Mouse (Mus musculus): Measurements from ENCODE around the gene Ncoa7. TPM values are rescaled to one million over a fixed set of nuclear protein-coding genes. Genes with fewer than 3 reads are reported as not detected.

Ncoa7 gene
- polyA plus RNA-seq, 1 experiment from 2014 or later, result 7.1 TPM

GRCm38 (mm10) chr10:30718703-30719340, 84.3 kb downstream of the Ncoa7 start:
- WGBS, result 27% methylated on average over 4 of the region's 4 CpGs
- no peak overlapping the region for H3K4me2 ChIP-seq (ENCODE audit: low read length)
- no peaks in the 10 kb centered on the region for H3K27me3 ChIP-seq (replicated peaks; ENCODE audit: control insufficient read depth, insufficient read depth, low read length)
- H3K9me3 ChIP-seq (replicated peaks; ENCODE audit: control insufficient read depth, low read length), result no peaks in the 10 kb centered on the region
- ATAC-seq (peak; percentile 80), DNase-seq (ENCODE audit: low spot score) (peak; percentile 82)
- H3K4me3 ChIP-seq (ENCODE audit: low read depth, low read length), result no peak overlapping the region
- H3K4me1 ChIP-seq (ENCODE audit: control insufficient read depth, insufficient read depth, low read length), result no peaks in the 10 kb centered on the region
- no peaks in the 10 kb centered on the region for H3K36me3 ChIP-seq (ENCODE audit: control insufficient read depth, insufficient read depth, low read length)
- no peak overlapping the region for H3K9ac ChIP-seq (ENCODE audit: low read length)
- H3K27ac ChIP-seq (ENCODE audit: low read depth, low read length), result no peak overlapping the region

GRCm38 (mm10) chr10:30716171-30716570, 87.0 kb downstream of the Ncoa7 start:
- Histone ChIP-seq H3K27ac (ENCODE audit: low read depth, low read length) (no peak overlapping the region), H3K27me3 (replicated peaks; ENCODE audit: control insufficient read depth, insufficient read depth, low read length) (no peaks in the 10 kb centered on the region), H3K4me3 (ENCODE audit: low read depth, low read length) (no peak overlapping the region), H3K36me3 (ENCODE audit: control insufficient read depth, insufficient read depth, low read length) (no peaks in the 10 kb centered on the region), H3K4me2 (ENCODE audit: low read length) (no peak overlapping the region), H3K4me1 (ENCODE audit: control insufficient read depth, insufficient read depth, low read length) (no peaks in the 10 kb centered on the region), H3K9me3 (replicated peaks; ENCODE audit: control insufficient read depth, low read length) (no peaks in the 10 kb centered on the region), H3K9ac (ENCODE audit: low read length) (no peak overlapping the region)
- no peak for ATAC-seq
- no peak for DNase-seq (ENCODE audit: low spot score)

GRCm38 (mm10) chr10:30712540-30712939, 90.6 kb downstream of the Ncoa7 start:
- 96% methylated on average over 1 of the region's 1 CpGs for WGBS
- H3K4me1 ChIP-seq (ENCODE audit: control insufficient read depth, insufficient read depth, low read length), result no peaks in the 10 kb centered on the region
- no peak overlapping the region for H3K9ac ChIP-seq (ENCODE audit: low read length)
- ATAC-seq, result no peak
- no peak overlapping the region for H3K27ac ChIP-seq (ENCODE audit: low read depth, low read length)
- no peak overlapping the region for H3K4me2 ChIP-seq (ENCODE audit: low read length)
- H3K9me3 ChIP-seq (replicated peaks; ENCODE audit: control insufficient read depth, low read length), result no peaks in the 10 kb centered on the region
- H3K4me3 ChIP-seq (ENCODE audit: low read depth, low read length), result no peak overlapping the region
- no peaks in the 10 kb centered on the region for H3K36me3 ChIP-seq (ENCODE audit: control insufficient read depth, insufficient read depth, low read length)
- DNase-seq (ENCODE audit: low spot score), result no peak
- H3K27me3 ChIP-seq (replicated peaks; ENCODE audit: control insufficient read depth, insufficient read depth, low read length), result no peaks in the 10 kb centered on the region

- peak; percentile 48; the same call in 1 of the 2 replicates for ATAC-seq
- 89% methylated on average over 7 of the region's 7 CpGs for WGBS
- no peaks in the 10 kb centered on the region for H3K9me3 ChIP-seq (replicated peaks; ENCODE audit: control insufficient read depth, low read length)
Measured at GRCm38 (mm10) chr10:30709846-30710403, 93.2 kb downstream of the Ncoa7 start.

GRCm38 (mm10) chr10:30708039-30708438, 95.1 kb downstream of the Ncoa7 start:
- no peaks in the 10 kb centered on the region for H3K9me3 ChIP-seq (replicated peaks; ENCODE audit: control insufficient read depth, low read length)
- ATAC-seq (no peak), DNase-seq (ENCODE audit: low spot score) (no peak)
- H3K4me1 ChIP-seq (ENCODE audit: control insufficient read depth, insufficient read depth, low read length), result no peaks in the 10 kb centered on the region
- H3K4me2 ChIP-seq (ENCODE audit: low read length), result no peak overlapping the region
- 85% methylated on average over 5 of the region's 5 CpGs for WGBS
- H3K9ac ChIP-seq (ENCODE audit: low read length), result no peak overlapping the region
- no peaks in the 10 kb centered on the region for H3K36me3 ChIP-seq (ENCODE audit: control insufficient read depth, insufficient read depth, low read length)
- H3K4me3 ChIP-seq (ENCODE audit: low read depth, low read length), result no peak overlapping the region
- no peaks in the 10 kb centered on the region for H3K27me3 ChIP-seq (replicated peaks; ENCODE audit: control insufficient read depth, insufficient read depth, low read length)
- H3K27ac ChIP-seq (ENCODE audit: low read depth, low read length), result no peak overlapping the region

More at GRCm38 (mm10) chr10:30709846-30710403, 93.2 kb downstream of the Ncoa7 start:
- no peaks in the 10 kb centered on the region for H3K36me3 ChIP-seq (ENCODE audit: control insufficient read depth, insufficient read depth, low read length)
- H3K27me3 ChIP-seq (replicated peaks; ENCODE audit: control insufficient read depth, insufficient read depth, low read length), result no peaks in the 10 kb centered on the region
- H3K4me1 ChIP-seq (ENCODE audit: control insufficient read depth, insufficient read depth, low read length), result no peaks in the 10 kb centered on the region
- no peak overlapping the region for H3K4me3 ChIP-seq (ENCODE audit: low read depth, low read length)
- no peak overlapping the region for H3K27ac ChIP-seq (ENCODE audit: low read depth, low read length)
- H3K9ac ChIP-seq (ENCODE audit: low read length), result no peak overlapping the region
- DNase-seq (ENCODE audit: low spot score), result peak; percentile 13
- no peak overlapping the region for H3K4me2 ChIP-seq (ENCODE audit: low read length)

GRCm38 (mm10) chr10:30702663-30703062, 100.5 kb downstream of the Ncoa7 start:
- Histone ChIP-seq H3K36me3 (ENCODE audit: control insufficient read depth, insufficient read depth, low read length) (0 out of 2 replicates have a peak, but pooled peaks cover 3% of the 10 kb centered on the region), H3K4me3 (ENCODE audit: low read depth, low read length) (no peak overlapping the region), H3K4me1 (ENCODE audit: control insufficient read depth, insufficient read depth, low read length) (no peaks in the 10 kb centered on the region), H3K9ac (ENCODE audit: low read length) (no peak overlapping the region), H3K27me3 (replicated peaks; ENCODE audit: control insufficient read depth, insufficient read depth, low read length) (no peaks in the 10 kb centered on the region), H3K4me2 (ENCODE audit: low read length) (no peak overlapping the region), H3K9me3 (replicated peaks; ENCODE audit: control insufficient read depth, low read length) (no peaks in the 10 kb centered on the region), H3K27ac (ENCODE audit: low read depth, low read length) (no peak overlapping the region)
- WGBS, result 78% methylated on average over 1 of the region's 1 CpGs
- DNase-seq (ENCODE audit: low spot score) (no peak), ATAC-seq (no peak)

GRCm38 (mm10) chr10:30686862-30687261, 116.3 kb downstream of the Ncoa7 start:
- no peak overlapping the region for H3K4me2 ChIP-seq (ENCODE audit: low read length)
- no peaks in the 10 kb centered on the region for H3K27me3 ChIP-seq (replicated peaks; ENCODE audit: control insufficient read depth, insufficient read depth, low read length)
- ATAC-seq (no peak), DNase-seq (ENCODE audit: low spot score) (no peak)
- 94% methylated on average over 3 of the region's 3 CpGs for WGBS
- H3K4me3 ChIP-seq (ENCODE audit: low read depth, low read length), result no peak overlapping the region
- H3K4me1 ChIP-seq (ENCODE audit: control insufficient read depth, insufficient read depth, low read length), result no peaks in the 10 kb centered on the region
- H3K27ac ChIP-seq (ENCODE audit: low read depth, low read length), result no peak overlapping the region
- peaks cover 15% of the 10 kb centered on the region for H3K36me3 ChIP-seq (ENCODE audit: control insufficient read depth, insufficient read depth, low read length)
- no peaks in the 10 kb centered on the region for H3K9me3 ChIP-seq (replicated peaks; ENCODE audit: control insufficient read depth, low read length)
- no peak overlapping the region for H3K9ac ChIP-seq (ENCODE audit: low read length)

- no peak overlapping the region for H3K27ac ChIP-seq (ENCODE audit: low read depth, low read length)
- no peaks in the 10 kb centered on the region for H3K27me3 ChIP-seq (replicated peaks; ENCODE audit: control insufficient read depth, insufficient read depth, low read length)
- no peaks in the 10 kb centered on the region for H3K9me3 ChIP-seq (replicated peaks; ENCODE audit: control insufficient read depth, low read length)
- H3K4me1 ChIP-seq (ENCODE audit: control insufficient read depth, insufficient read depth, low read length), result no peaks in the 10 kb centered on the region
- H3K4me3 ChIP-seq (ENCODE audit: low read depth, low read length), result no peak overlapping the region
- WGBS, result 97% methylated on average over 4 of the region's 4 CpGs
- H3K4me2 ChIP-seq (ENCODE audit: low read length), result no peak overlapping the region
- no peaks in the 10 kb centered on the region; the same call in 1 of the 2 replicates for H3K36me3 ChIP-seq (ENCODE audit: control insufficient read depth, insufficient read depth, low read length)
- no peak overlapping the region for H3K9ac ChIP-seq (ENCODE audit: low read length)
- ATAC-seq (no peak), DNase-seq (ENCODE audit: low spot score) (no peak)
Measured at GRCm38 (mm10) chr10:30683449-30683848, 119.7 kb downstream of the Ncoa7 start.

- WGBS, result 93% methylated on average over 2 of the region's 2 CpGs
- H3K27ac ChIP-seq (ENCODE audit: low read depth, low read length), result no peak overlapping the region
- peaks cover 2% of the 10 kb centered on the region; the same call in 1 of the 2 replicates for H3K36me3 ChIP-seq (ENCODE audit: control insufficient read depth, insufficient read depth, low read length)
- no peak overlapping the region for H3K4me2 ChIP-seq (ENCODE audit: low read length)
- ATAC-seq (no peak), DNase-seq (ENCODE audit: low spot score) (no peak)
- no peaks in the 10 kb centered on the region for H3K27me3 ChIP-seq (replicated peaks; ENCODE audit: control insufficient read depth, insufficient read depth, low read length)
- H3K9ac ChIP-seq (ENCODE audit: low read length), result no peak overlapping the region
- no peaks in the 10 kb centered on the region for H3K4me1 ChIP-seq (ENCODE audit: control insufficient read depth, insufficient read depth, low read length)
- H3K9me3 ChIP-seq (replicated peaks; ENCODE audit: control insufficient read depth, low read length), result no peaks in the 10 kb centered on the region
- H3K4me3 ChIP-seq (ENCODE audit: low read depth, low read length), result no peak overlapping the region
Measured at GRCm38 (mm10) chr10:30679756-30680155, 123.4 kb downstream of the Ncoa7 start.

All from forebrain, embryonic 14.5 days (tissue).